Mouse (Mus musculus) brain, adult 10 weeks (tissue): ENCODE results near the gene Adgre5. TPM values are rescaled to one million over a fixed set of nuclear protein-coding genes. Genes with fewer than 3 reads are reported as not detected.

ENCODE experiments used
- polyA plus RNA-seq: library from polyadenylated mRNA; stranded (reverse); fragments of 350-450 nt; fragmentation: Illumina TruSeq; extraction: RNeasy Lipid Tissue Mini Kit (QIAGEN cat#74804); gene quantifications from one replicate; pipeline ENCODE4 v1.2.3, GENCODE M21; 2015; ENCODE audit warnings: low read depth, low replicate concordance

Gene Adgre5
- polyA plus RNA-seq = 9.7 TPM

DNA sequence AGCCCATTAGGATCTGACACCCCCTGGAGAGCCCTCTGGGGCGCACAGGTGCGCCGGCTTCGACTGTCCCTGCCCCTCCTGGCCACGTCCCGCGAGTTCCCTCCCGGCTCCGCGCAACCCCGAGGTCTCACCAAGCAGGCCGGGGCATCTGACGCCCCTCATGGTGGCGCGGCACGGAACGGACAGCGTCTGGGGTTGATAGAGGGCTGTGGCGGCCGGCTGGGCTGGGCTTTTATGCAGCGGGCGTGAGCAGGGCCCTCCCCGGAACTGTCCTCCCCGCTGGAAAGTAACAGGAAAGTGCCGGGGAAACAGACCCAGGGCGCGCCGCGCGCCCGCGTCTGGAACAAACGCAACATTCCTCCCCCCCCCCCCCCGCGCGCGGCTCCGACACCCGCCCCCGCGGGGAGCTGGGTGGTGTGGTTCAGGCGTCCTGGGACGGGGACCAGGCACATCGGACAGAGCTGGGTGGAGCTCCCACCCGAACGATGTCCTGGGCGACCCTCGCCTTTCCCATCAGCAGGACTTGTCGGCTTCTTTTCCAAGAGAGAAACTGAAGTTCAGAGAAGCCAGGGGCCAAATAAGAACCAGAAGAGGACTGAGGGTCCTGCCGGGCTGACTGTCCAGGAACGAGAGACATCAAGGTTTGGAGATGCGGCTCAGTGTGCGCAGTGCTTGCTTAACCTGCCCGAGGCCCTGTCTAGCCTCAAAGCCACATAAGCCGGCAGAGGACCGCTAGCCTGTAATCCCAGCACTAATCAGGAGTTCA, at the start of gene Adgre5:
Adgre5 (minus strand) TSS at position 351 of the 766 bp plus-strand sequence.

DNA sequence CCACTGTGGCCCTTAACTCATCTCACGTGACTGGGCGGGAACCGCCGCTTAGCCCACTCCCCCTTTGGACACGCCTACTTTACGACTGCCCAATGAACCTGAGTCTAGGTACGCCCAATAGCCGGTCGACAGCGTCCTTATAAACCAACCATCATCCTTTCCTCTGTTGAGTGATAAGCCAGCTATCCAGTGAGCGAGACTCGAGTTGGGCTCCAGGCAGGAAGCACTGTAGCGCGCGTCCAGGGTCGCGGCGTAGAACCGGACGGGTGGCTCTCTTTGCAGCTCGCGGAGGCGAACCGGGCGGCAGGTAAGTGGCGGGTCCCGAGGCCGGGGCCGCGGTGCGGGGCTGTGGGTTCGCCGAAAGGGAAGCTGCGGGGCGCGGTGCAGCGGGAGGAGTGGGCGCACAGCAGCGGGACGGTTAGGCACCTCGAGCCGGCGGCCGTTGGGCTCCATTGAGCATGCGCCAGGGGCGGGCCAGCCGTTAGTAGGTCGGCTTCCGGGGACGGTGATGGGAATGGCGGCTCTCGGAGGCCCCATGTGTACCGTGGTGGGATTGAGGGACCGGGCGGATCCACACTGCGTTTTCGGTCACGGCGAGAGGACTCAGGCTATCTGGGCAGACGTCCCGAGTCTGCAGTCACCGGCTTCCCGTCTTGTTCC, 26.0 kb downstream of the Adgre5 start, which contains the start of gene Ddx39:
Ddx39 (plus strand) TSS at position 147 of the 660 bp plus-strand sequence.

DNA sequence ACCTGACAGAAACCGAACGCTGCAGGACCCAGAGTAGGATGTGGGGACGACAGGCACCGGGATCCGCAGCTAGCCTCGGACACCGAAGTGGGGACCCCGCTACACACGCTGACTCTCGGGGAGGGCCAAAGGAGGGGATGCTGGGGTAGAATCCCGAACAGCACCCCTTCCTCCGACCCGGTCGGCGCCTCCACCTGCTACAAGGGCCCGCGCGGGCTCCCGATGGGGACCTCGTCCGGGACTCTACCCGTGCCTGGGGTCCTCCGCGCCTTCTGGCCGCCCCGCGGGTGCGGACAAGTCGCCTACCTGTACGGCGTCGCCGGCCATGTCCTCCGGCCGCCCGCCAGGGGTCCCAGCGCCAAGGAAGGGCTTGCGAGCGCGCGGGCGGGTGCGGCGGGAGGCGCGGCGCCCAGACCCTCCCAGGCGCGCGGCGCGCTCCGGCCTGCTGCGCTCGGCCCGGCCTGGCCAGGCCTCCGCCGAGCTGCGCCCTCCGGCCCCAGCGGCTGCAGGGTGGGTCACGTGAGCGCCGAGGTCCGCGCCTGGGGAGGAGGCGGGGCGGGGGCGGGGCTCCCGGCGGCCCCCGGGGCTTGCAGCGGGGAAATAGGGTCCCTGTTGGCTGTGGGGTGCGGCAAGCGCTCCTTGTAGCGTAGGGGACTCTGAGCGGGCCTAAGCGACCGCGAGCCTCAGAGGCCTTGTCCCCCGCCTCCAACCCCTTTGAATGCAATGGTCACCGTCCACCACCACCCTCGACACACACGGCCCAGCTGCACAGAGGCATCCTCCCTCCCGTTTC, 42.3 kb downstream of the Adgre5 start, which contains the start of gene Pkn1:
Pkn1 (minus strand) TSS at position 519 of the 793 bp plus-strand sequence.

Other genes starting within 250 kb of the Adgre5 start
- not detected for gene Olfr370, start 205.5 kb downstream of the Adgre5 start, polyA plus RNA-seq
- 307 TPM for gene Ndufb7, start 174.7 kb downstream of the Adgre5 start, polyA plus RNA-seq
- 635 TPM for gene Tecr, start 133.4 kb downstream of the Adgre5 start, polyA plus RNA-seq
- gene Dnajb1, start 133.1 kb downstream of the Adgre5 start, polyA plus RNA-seq = 52.9 TPM
- gene Gipc1, start 88.6 kb downstream of the Adgre5 start, polyA plus RNA-seq = 86.4 TPM
- 1.3 TPM for gene Ptger1, start 74.6 kb downstream of the Adgre5 start, polyA plus RNA-seq
- 31.6 TPM for gene Pkn1, start 42.1 kb downstream of the Adgre5 start, polyA plus RNA-seq
- 23.5 TPM for gene Ddx39, start 26.1 kb downstream of the Adgre5 start, polyA plus RNA-seq
- gene Adgrl1, start 158.8 kb upstream of the Adgre5 start, polyA plus RNA-seq = 144 TPM
- 0.31 TPM for gene Gm10644, start 213.9 kb upstream of the Adgre5 start, polyA plus RNA-seq
- 0.83 TPM for gene Asf1b, start 214.2 kb upstream of the Adgre5 start, polyA plus RNA-seq
- 188 TPM for gene Prkaca, start 231.7 kb upstream of the Adgre5 start, polyA plus RNA-seq